Mouse (Mus musculus) right cerebral cortex, postnatal 25 days (tissue): ENCODE results near the gene Ggt1.

Experiments
- DNase-seq: peaks from one replicate; pipeline ENCODE4 v3.0.0; 2022

Gene Ggt1

DNA sequence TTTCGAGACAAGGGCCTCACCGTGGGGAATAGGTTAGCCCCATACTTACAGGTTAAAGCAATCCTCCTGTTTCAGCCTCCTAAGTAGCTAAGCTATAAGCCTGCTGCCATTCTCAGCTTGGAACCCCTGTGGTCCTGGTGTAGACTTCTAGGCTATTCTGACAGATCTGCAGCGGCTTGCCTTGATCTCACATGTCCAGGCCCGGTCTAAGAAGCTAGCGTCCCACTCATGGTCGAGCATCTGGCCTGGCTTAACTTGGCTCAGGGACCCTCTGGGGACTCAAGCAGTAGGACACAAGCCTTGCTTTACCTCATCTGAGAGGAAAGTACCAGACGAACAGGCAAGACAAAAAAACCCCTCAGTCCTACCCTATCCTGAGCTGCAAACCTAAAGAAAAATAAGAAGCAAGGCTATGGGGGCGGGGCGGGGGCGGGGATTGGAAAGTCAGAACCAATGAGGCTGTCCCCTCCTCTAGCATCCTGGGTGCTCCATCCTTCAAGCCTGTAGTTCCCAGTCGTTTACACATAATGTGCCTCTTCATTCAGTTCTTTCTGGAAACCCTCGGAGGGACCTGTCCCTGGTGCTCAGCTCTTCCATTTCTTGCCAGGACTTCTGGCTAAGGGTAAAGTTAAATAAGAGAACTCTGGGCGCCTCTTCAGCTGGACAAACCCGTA is 73.8 kb downstream of the Ggt1 start:
- no peak for DNase-seq

DNA sequence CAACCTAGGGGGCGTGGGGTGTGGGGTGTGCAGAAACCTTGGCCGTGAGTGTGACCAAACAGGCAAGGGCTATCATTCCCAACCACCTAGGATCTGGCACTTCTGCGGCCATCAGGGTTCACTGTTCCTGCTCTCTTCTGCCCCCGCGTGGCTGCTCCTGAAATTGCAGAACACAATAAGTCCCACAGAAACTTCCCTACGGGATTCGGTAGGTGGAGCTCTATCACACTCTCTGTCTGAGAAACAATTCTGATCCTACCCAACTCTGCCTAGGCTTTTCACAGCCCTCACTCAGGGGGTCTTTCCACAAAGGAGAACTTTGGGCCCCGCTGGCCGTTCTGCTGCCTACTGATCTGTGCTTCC is 74.3 kb downstream of the Ggt1 start:
- peak; percentile 76 for DNase-seq
